Mouse (Mus musculus) forebrain, embryonic 11.5 days (tissue): ENCODE results near the gene Tnrc6b. TPM values are rescaled to one million over a fixed set of nuclear protein-coding genes. Genes with fewer than 3 reads are reported as not detected.
"Not testable (repeated sequence)": the region's sequence is repeated elsewhere in the genome, so short reads cannot be mapped to it uniquely, and the experiment has no call there.

ENCODE experiments used
- ATAC-seq: fragments of 200-750 bp; cut with Nextera tagmentation; replicated peaks from 2 replicates; pipeline ENCODE4 v1.8.0; 2017; ENCODE audit warnings: moderate TSS enrichment; ENCODE audit not compliant: low FRiP score
- DNase-seq: peaks from one replicate; pipeline ENCODE4 v3.0.0-alpha.2; 2017; ENCODE audit warnings: low spot score
- H3K27ac ChIP-seq: fragments of 300-500 bp; sonication (generic); 2 replicates; pipeline ENCODE4 v1.5.1; 2014; ENCODE audit warnings: low read depth, low read length
- H3K27me3 ChIP-seq: fragments of 300-500 bp; sonication (generic); 2 replicates; pipeline ENCODE4 v1.6.1; 2014; ENCODE audit warnings: mild to moderate bottlenecking, low read length, mixed read lengths; ENCODE audit not compliant: control insufficient read depth, insufficient read depth
- H3K36me3 ChIP-seq: fragments of 300-500 bp; sonication (generic); 2 replicates; pipeline ENCODE4 v1.6.1; 2014; ENCODE audit warnings: mild to moderate bottlenecking, low read length, moderate library complexity, mixed read lengths; ENCODE audit not compliant: control insufficient read depth, insufficient read depth
- H3K4me1 ChIP-seq: fragments of 300-500 bp; sonication (generic); replicated peaks from 2 replicates; pipeline ENCODE4 v1.6.1; 2014; ENCODE audit warnings: low read length, mixed read lengths; ENCODE audit not compliant: control insufficient read depth, insufficient read depth
- H3K4me2 ChIP-seq: fragments of 300-500 bp; sonication (generic); 2 replicates; pipeline ENCODE4 v1.6.1; 2014; ENCODE audit warnings: low read depth, mild to moderate bottlenecking, low read length, moderate library complexity, mixed read lengths; ENCODE audit not compliant: severe bottlenecking
- H3K4me3 ChIP-seq: fragments of 300-500 bp; sonication (generic); 2 replicates; pipeline ENCODE4 v1.5.1; 2014; ENCODE audit warnings: low read depth, low read length
- H3K9ac ChIP-seq: fragments of 300-500 bp; sonication (generic); 2 replicates; pipeline ENCODE4 v1.6.1; 2014; ENCODE audit warnings: low read length
- H3K9me3 ChIP-seq: fragments of 300-500 bp; sonication (generic); 2 replicates; pipeline ENCODE4 v1.6.1; 2016; ENCODE audit warnings: low read length, mixed read lengths; ENCODE audit not compliant: control insufficient read depth
- WGBS: fragments of 180-500 bp; shearing (Covaris S2); extraction: QIAGEN DNeasy Blood & Tissue Kit; methylation state at CpG from one replicate; pipeline ENCODE4 v1.1.7; 2014; 5-methylcytosine and 5-hydroxymethylcytosine counted together
- polyA plus RNA-seq: library from polyadenylated mRNA; unstranded; fragments of >200 nt; fragmentation: Nextera tagmentation; extraction: Ambion mirVana; gene quantifications from 2 replicates; pipeline ENCODE4 v1.2.1, GENCODE M21; 2014

The Tnrc6b gene
- polyA plus RNA-seq, 1 experiment from 2014 or later = 23.3 TPM

- not testable (repeated sequence) for H3K27ac ChIP-seq, H3K4me3 ChIP-seq, H3K4me2 ChIP-seq, H3K9ac ChIP-seq, H3K36me3 ChIP-seq, H3K27me3 ChIP-seq, H3K9me3 ChIP-seq, H3K4me1 ChIP-seq, ATAC-seq, DNase-seq
- 95% methylated on average over 4 of the region's 4 CpGs for WGBS
Measured at GRCm38 (mm10) chr15:80868603-80869002, 157.5 kb downstream of the Tnrc6b start.

- Histone ChIP-seq H3K9ac (no peak overlapping the region), H3K27ac (no peak overlapping the region), H3K27me3 (no peaks in the 10 kb centered on the region), H3K4me1 (no peaks in the 10 kb centered on the region), H3K9me3 (no peaks in the 10 kb centered on the region), H3K36me3 (peaks cover under 1% of the 10 kb centered on the region; the same call in 1 of the 2 replicates), H3K4me2 (no peak overlapping the region), H3K4me3 (no peak overlapping the region)
- DNase-seq (no peak), ATAC-seq (no peak)
- 88% methylated on average over 3 of the region's 3 CpGs for WGBS
Measured at GRCm38 (mm10) chr15:80874726-80875125, 163.6 kb downstream of the Tnrc6b start.

GRCm38 (mm10) chr15:80876231-80876630 lies 165.1 kb downstream of the Tnrc6b start:
- 86% methylated on average over 21 of the region's 21 CpGs for WGBS
- H3K36me3 ChIP-seq = peaks cover 3% of the 10 kb centered on the region; the same call in 1 of the 2 replicates
- H3K4me2 ChIP-seq = no peak overlapping the region
- no peak overlapping the region for H3K27ac ChIP-seq
- H3K27me3 ChIP-seq = no peaks in the 10 kb centered on the region
- no peaks in the 10 kb centered on the region for H3K9me3 ChIP-seq
- no peak overlapping the region for H3K4me3 ChIP-seq
- DNase-seq (no peak), ATAC-seq (no peak)
- no peaks in the 10 kb centered on the region for H3K4me1 ChIP-seq
- no peak overlapping the region for H3K9ac ChIP-seq

GRCm38 (mm10) chr15:80884095-80884494 lies 173.0 kb downstream of the Tnrc6b start:
- H3K4me3 ChIP-seq = no peak overlapping the region
- H3K4me1 ChIP-seq = no peaks in the 10 kb centered on the region
- peaks cover 7% of the 10 kb centered on the region; the same call in 1 of the 2 replicates for H3K36me3 ChIP-seq
- no peaks in the 10 kb centered on the region for H3K9me3 ChIP-seq
- H3K9ac ChIP-seq = no peak overlapping the region
- H3K27ac ChIP-seq = no peak overlapping the region
- H3K27me3 ChIP-seq = no peaks in the 10 kb centered on the region
- H3K4me2 ChIP-seq = no peak overlapping the region
- DNase-seq (no peak), ATAC-seq (no peak)
- 94% methylated on average over 8 of the region's 8 CpGs for WGBS

GRCm38 (mm10) chr15:80886361-80887156 lies 175.4 kb downstream of the Tnrc6b start:
- H3K36me3 ChIP-seq = peaks cover 4% of the 10 kb centered on the region; the same call in 1 of the 2 replicates
- H3K4me3 ChIP-seq = no peak overlapping the region
- no peaks in the 10 kb centered on the region for H3K4me1 ChIP-seq
- no peak for ATAC-seq
- H3K4me2 ChIP-seq = no peak overlapping the region
- H3K9me3 ChIP-seq = no peaks in the 10 kb centered on the region
- DNase-seq = no peak
- WGBS = 86% methylated on average over 1 of the region's 1 CpGs
- H3K27ac ChIP-seq = no peak overlapping the region
- no peak overlapping the region for H3K9ac ChIP-seq
- no peaks in the 10 kb centered on the region for H3K27me3 ChIP-seq

GRCm38 (mm10) chr15:80892341-80892740 lies 181.2 kb downstream of the Tnrc6b start:
- WGBS = 95% methylated on average over 3 of the region's 3 CpGs
- ATAC-seq (no peak), DNase-seq (no peak)
- no peaks in the 10 kb centered on the region for H3K4me1 ChIP-seq
- H3K27ac ChIP-seq = no peak overlapping the region
- no peak overlapping the region for H3K4me2 ChIP-seq
- no peak overlapping the region for H3K4me3 ChIP-seq
- no peaks in the 10 kb centered on the region for H3K9me3 ChIP-seq
- H3K27me3 ChIP-seq = no peaks in the 10 kb centered on the region
- H3K9ac ChIP-seq = no peak overlapping the region
- H3K36me3 ChIP-seq = peaks cover 3% of the 10 kb centered on the region; the same call in 1 of the 2 replicates

GRCm38 (mm10) chr15:80896741-80897140 lies 185.6 kb downstream of the Tnrc6b start:
- H3K4me3 ChIP-seq = no peak overlapping the region
- WGBS = 94% methylated on average over 10 of the region's 10 CpGs
- H3K27me3 ChIP-seq = no peaks in the 10 kb centered on the region
- no peaks in the 10 kb centered on the region for H3K9me3 ChIP-seq
- no peak for ATAC-seq
- DNase-seq = no peak
- H3K4me2 ChIP-seq = no peak overlapping the region
- H3K27ac ChIP-seq = no peak overlapping the region
- H3K36me3 ChIP-seq = peaks cover 6% of the 10 kb centered on the region; the same call in 1 of the 2 replicates
- H3K4me1 ChIP-seq = no peaks in the 10 kb centered on the region
- H3K9ac ChIP-seq = no peak overlapping the region

GRCm38 (mm10) chr15:80897911-80898310 lies 186.8 kb downstream of the Tnrc6b start:
- DNase-seq = no peak

GRCm38 (mm10) chr15:80899806-80900205 lies 188.7 kb downstream of the Tnrc6b start:
- Histone ChIP-seq H3K9me3 (no peaks in the 10 kb centered on the region), H3K36me3 (peaks cover 13% of the 10 kb centered on the region; the same call in 1 of the 2 replicates), H3K27ac (no peak overlapping the region), H3K9ac (no peak overlapping the region), H3K4me1 (no peaks in the 10 kb centered on the region), H3K4me2 (no peak overlapping the region), H3K27me3 (no peaks in the 10 kb centered on the region), H3K4me3 (no peak overlapping the region)
- ATAC-seq (no peak), DNase-seq (no peak)
- 90% methylated on average over 2 of the region's 2 CpGs for WGBS

More at GRCm38 (mm10) chr15:80897911-80898310, 186.8 kb downstream of the Tnrc6b start:
- Histone ChIP-seq H3K4me3 (no peak overlapping the region), H3K4me2 (no peak overlapping the region), H3K9me3 (no peaks in the 10 kb centered on the region), H3K4me1 (no peaks in the 10 kb centered on the region), H3K36me3 (peaks cover 11% of the 10 kb centered on the region; the same call in 1 of the 2 replicates), H3K9ac (no peak overlapping the region), H3K27me3 (no peaks in the 10 kb centered on the region), H3K27ac (no peak overlapping the region)
- ATAC-seq = no peak
- 80% methylated on average over 5 of the region's 5 CpGs for WGBS
